8 mouse cellular contexts compared by ENCODE assay signal in the genomic region with DNA sequence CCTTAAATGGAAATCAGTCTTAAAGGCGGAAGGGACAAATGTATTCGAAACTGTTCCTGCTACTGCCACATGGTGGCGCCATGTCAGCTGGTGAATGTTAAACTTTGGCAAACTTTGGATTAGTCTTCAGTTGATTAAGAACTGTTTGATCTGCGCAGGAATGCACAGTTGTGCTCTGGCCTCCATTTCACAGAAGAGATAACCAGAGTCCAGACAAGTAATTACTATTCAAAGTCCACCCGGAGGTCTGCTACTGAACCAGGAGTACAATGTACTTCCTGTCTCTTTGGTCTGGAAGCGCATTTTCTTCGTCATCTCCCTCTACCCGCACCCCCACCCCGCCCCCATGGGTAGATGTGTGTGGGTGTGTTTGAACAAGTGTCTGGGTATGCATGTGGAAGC.
DNase-seq lines count a peak whose midpoint lies in the region; ATAC-seq and TF ChIP-seq lines count a peak whose summit lies in the region.

No protein-coding gene starts in this region.

- no peak for TF ChIP-seq POLR2A in thymus, adult 2 months (IDR thresholded peaks at IDR 0.05; ENCODE audit: control insufficient read depth, extremely low read depth, insufficient read depth, low read length, poor library complexity)

- no peak overlapping the region for H3K4me3 ChIP-seq in heart, embryonic 11.5 days (ENCODE audit: low read depth, low read length)
- H3K4me3 ChIP-seq in limb, embryonic 10.5 days, result no peak overlapping the region
- no peak overlapping the region for H3K4me3 ChIP-seq in midbrain, postnatal 0 days (ENCODE audit: low read depth, low read length)
- no peak overlapping the region; the same call in 1 of the 2 replicates for H3K4me3 ChIP-seq in thymus, adult 2 months (ENCODE audit: control insufficient read depth, insufficient read depth, low read length)

- H3K36me3 ChIP-seq in heart, embryonic 11.5 days (ENCODE audit: control insufficient read depth, insufficient read depth, low read length), result no peaks in the 10 kb centered on the region
- H3K36me3 ChIP-seq in limb, embryonic 10.5 days, result no peaks in the 10 kb centered on the region
- no peaks in the 10 kb centered on the region for H3K36me3 ChIP-seq in midbrain, postnatal 0 days (ENCODE audit: insufficient read depth, low read length)
- no peaks in the 10 kb centered on the region for H3K36me3 ChIP-seq in thymus, adult 2 months (ENCODE audit: control insufficient read depth, insufficient read depth, low read length)

- H3K27me3 ChIP-seq in heart, embryonic 11.5 days (ENCODE audit: control insufficient read depth, insufficient read depth, low read length), result no peaks in the 10 kb centered on the region; the same call in 1 of the 2 replicates
- no peaks in the 10 kb centered on the region for H3K27me3 ChIP-seq in limb, embryonic 10.5 days (ENCODE audit: low read depth, poor library complexity, severe bottlenecking)
- no peaks in the 10 kb centered on the region for H3K27me3 ChIP-seq in midbrain, postnatal 0 days (ENCODE audit: insufficient read depth, low read length)
- H3K27me3 ChIP-seq in thymus, adult 2 months (ENCODE audit: control insufficient read depth, insufficient read depth, low read length), result no peaks in the 10 kb centered on the region

- peak; percentile 89 for DNase-seq in heart, adult 11 months
- DNase-seq in MEL-GATA-1-ER (ENCODE audit: extremely low read depth, low read depth), result peak; percentile 71
- peak; percentile 22 for DNase-seq in embryo, embryonic 11.5 days (ENCODE audit: low read depth, low spot score)
- DNase-seq in limb, embryonic 10.5 days (ENCODE audit: low spot score), result peak; percentile 48
- peak; percentile 35 for DNase-seq in midbrain, postnatal 0 days (ENCODE audit: low spot score)
- DNase-seq in thymus, adult 2 months, result peak; percentile 63

- no peak for ATAC-seq in heart, embryonic 11.5 days (replicated peaks; ENCODE audit: insufficient number of reproducible peaks, low FRiP score, low TSS enrichment)
- ATAC-seq in inflammation-experienced regulatory T-cells, adult 6 months, result peak; percentile 89
- no peak for ATAC-seq in midbrain, postnatal 0 days (ENCODE audit: low FRiP score)

- H3K9ac ChIP-seq in heart, embryonic 11.5 days (ENCODE audit: low read depth, low read length), result no peak overlapping the region
- H3K9ac ChIP-seq in midbrain, postnatal 0 days (replicated peaks; ENCODE audit: low read length, poor library complexity, severe bottlenecking), result no peak overlapping the region

- H3K4me2 ChIP-seq in heart, embryonic 11.5 days, result no peak overlapping the region
- no peak overlapping the region for H3K4me2 ChIP-seq in midbrain, postnatal 0 days (ENCODE audit: low read depth, low read length, poor library complexity, severe bottlenecking)

- H3K4me1 ChIP-seq in heart, embryonic 11.5 days (ENCODE audit: control insufficient read depth, insufficient read depth, low read length), result no peaks in the 10 kb centered on the region
- peaks cover 5% of the 10 kb centered on the region; the same call in 1 of the 2 replicates for H3K4me1 ChIP-seq in limb, embryonic 10.5 days
- H3K4me1 ChIP-seq in midbrain, postnatal 0 days (ENCODE audit: insufficient read depth, low read length), result no peaks in the 10 kb centered on the region
- no peaks in the 10 kb centered on the region for H3K4me1 ChIP-seq in thymus, adult 2 months (replicated peaks; ENCODE audit: control insufficient read depth, insufficient read depth, low read length)

- no peak overlapping the region for H3K27ac ChIP-seq in heart, embryonic 11.5 days (ENCODE audit: low read depth, low read length)
- H3K27ac ChIP-seq in limb, embryonic 10.5 days, result no peak overlapping the region
- no peak overlapping the region for H3K27ac ChIP-seq in midbrain, postnatal 0 days (ENCODE audit: low read depth, low read length)
- H3K27ac ChIP-seq in thymus, adult 2 months (ENCODE audit: control insufficient read depth, insufficient read depth, low read length), result no peak overlapping the region

- WGBS in heart, embryonic 11.5 days (ENCODE audit: insufficient replicate concordance), result 55% methylated on average over 9 of the region's 9 CpGs
- 70% methylated on average over 9 of the region's 9 CpGs for WGBS in limb, embryonic 10.5 days
- 59% methylated on average over 9 of the region's 9 CpGs for WGBS in midbrain, postnatal 0 days
- WGBS in thymus, adult 2 months, result 27% methylated on average over 9 of the region's 9 CpGs

- peak; percentile 75 for TF ChIP-seq CTCF in midbrain, postnatal 0 days (IDR thresholded peaks at IDR 0.05)
- TF ChIP-seq CTCF in thymus, adult 2 months (IDR thresholded peaks at IDR 0.05; ENCODE audit: borderline replicate concordance, control insufficient read depth, extremely low read depth, insufficient read depth, low read length, poor library complexity), result no peak

- no peaks in the 10 kb centered on the region for H3K9me3 ChIP-seq in heart, embryonic 11.5 days (replicated peaks; ENCODE audit: control insufficient read depth, low read length)
- no peaks in the 10 kb centered on the region for H3K9me3 ChIP-seq in limb, embryonic 10.5 days (replicated peaks)
- no peaks in the 10 kb centered on the region for H3K9me3 ChIP-seq in midbrain, postnatal 0 days (ENCODE audit: low read length)

Comparison
In these comparisons a context has a peak if more than half of its experiments do, and no peak if none do; other contexts are left out.
1. DNase-seq: peak in every context shown above with its lines; median percentile 89 in heart, adult 11 months; 71 in MEL-GATA-1-ER; 63 in thymus, adult 2 months; 48 in limb, embryonic 10.5 days; 35 in midbrain, postnatal 0 days; 22 in embryo, embryonic 11.5 days.